Comparison of ENCODE assay signal across 16 mouse cellular contexts in genomic region chr1:189923871-189924568, GRCm38 (mm10). TPM values are rescaled to one million over a fixed set of nuclear protein-coding genes. Genes with fewer than 3 reads are reported as not detected.
DNase-seq lines count a peak whose midpoint lies in the region; ATAC-seq and TF ChIP-seq lines count a peak whose summit lies in the region.
"Had no signal": no experiment of that assay in that cellular context is flagged by ENCODE, and none has a peak within 500 bp of the region (broad histone marks: within the 10 kb centered on the region; RNA-seq: fewer than 3 reads in every experiment).

No protein-coding gene starts in this region.

- peak overlapping the region; percentile 2 to 14; a peak in 1 of 4 replicates for H3K4me3 ChIP-seq in ES-E14 (ENCODE audit: insufficient read depth in 1 of 2, low read depth in 1 of 2, low read length in 2 of 2, poor library complexity in 1 of 2, severe bottlenecking in 1 of 2)
- 0 out of 2 replicates have a peak overlapping the region, but pooled peaks have one; percentile 24 for H3K4me3 ChIP-seq in heart, embryonic 13.5 days
- H3K4me3 ChIP-seq in myocyte: no peak overlapping the region
- H3K4me3 ChIP-seq in forebrain, postnatal 0 days (ENCODE audit: low read depth, low read length): no peak overlapping the region
- H3K4me3 ChIP-seq: erythroblast, embryonic 14.5 days; limb, embryonic 15.5 days; neural tube, embryonic 15.5 days had no signal

- no peak for ATAC-seq in heart, embryonic 13.5 days (ENCODE audit: extremely low read depth, insufficient number of reproducible peaks, low FRiP score, low TSS enrichment)
- no peak for ATAC-seq in forebrain, postnatal 0 days

- in situ Hi-C loops in ES-E14 (cut with MboI; ENCODE audit: low sequenced_read_pairs in 2 of 2, unreplicated experiment in 2 of 2): no loop called here

- no peaks in the 10 kb centered on the region for H3K36me3 ChIP-seq in ES-E14 (ENCODE audit: control insufficient read depth, insufficient read depth, low read length, poor library complexity, severe bottlenecking)
- H3K36me3 ChIP-seq in heart, embryonic 13.5 days: no peaks in the 10 kb centered on the region
- H3K36me3 ChIP-seq in myocyte (ENCODE audit: control insufficient read depth, insufficient read depth): no peaks in the 10 kb centered on the region
- no peaks in the 10 kb centered on the region for H3K36me3 ChIP-seq in forebrain, postnatal 0 days (ENCODE audit: insufficient read depth)
- H3K36me3 ChIP-seq: limb, embryonic 15.5 days; neural tube, embryonic 15.5 days had no signal

- no peak overlapping the region for H3ac ChIP-seq in myocyte (ENCODE audit: control insufficient read depth, insufficient read length)

- H3K79me2 ChIP-seq in myocyte (ENCODE audit: control insufficient read depth, insufficient read depth): peaks cover 24% of the 10 kb centered on the region

- peaks cover 2 to 12% of the 10 kb centered on the region in 2 experiments; a peak in 2 of 4 replicates for H3K4me1 ChIP-seq in ES-E14 (ENCODE audit: control insufficient read depth in 2 of 2, insufficient read depth in 2 of 2, low read length in 2 of 2, poor library complexity in 1 of 2)
- H3K4me1 ChIP-seq in heart, embryonic 13.5 days: peaks cover 75% of the 10 kb centered on the region
- H3K4me1 ChIP-seq in forebrain, postnatal 0 days (ENCODE audit: insufficient read depth): peaks cover 10% of the 10 kb centered on the region; the same call in 1 of the 2 replicates

- H3K4me2 ChIP-seq in heart, embryonic 13.5 days: peak overlapping the region; percentile 58
- peak overlapping the region; percentile 70 for H3K4me2 ChIP-seq in myocyte (ENCODE audit: low read depth)
- H3K4me2 ChIP-seq in forebrain, postnatal 0 days (ENCODE audit: low read depth): no peak overlapping the region
- H3K4me2 ChIP-seq: limb, embryonic 15.5 days; lung, embryonic 14.5 days; neural tube, embryonic 15.5 days had no signal

- WGBS in heart, embryonic 13.5 days: 30% methylated on average over 22 of the region's 22 CpGs
- WGBS in forebrain, postnatal 0 days: 82% methylated on average over 22 of the region's 22 CpGs

- H3K27ac ChIP-seq in ES-E14 (ENCODE audit: insufficient read depth, low read depth, low read length, poor library complexity, severe bottlenecking): no peak overlapping the region
- H3K27ac ChIP-seq in heart, embryonic 13.5 days (replicated peaks): peak overlapping the region; percentile 98
- H3K27ac ChIP-seq in forebrain, postnatal 0 days (ENCODE audit: low read depth, low read length): no peak overlapping the region
- H3K27ac ChIP-seq: limb, embryonic 15.5 days; neural tube, embryonic 15.5 days had no signal

- H3K27me3 ChIP-seq in heart, embryonic 13.5 days (replicated peaks): no peaks in the 10 kb centered on the region
- no peaks in the 10 kb centered on the region for H3K27me3 ChIP-seq in myocyte (ENCODE audit: control insufficient read depth, insufficient read depth, insufficient read length)
- H3K27me3 ChIP-seq in forebrain, postnatal 0 days (ENCODE audit: insufficient read depth, low read length): no peaks in the 10 kb centered on the region
- H3K27me3 ChIP-seq: limb, embryonic 15.5 days had no signal

- TF ChIP-seq POLR2A in myocyte (IDR thresholded peaks at IDR 0.05; ENCODE audit: insufficient read length, low read depth): no peak

- peak overlapping the region; percentile 41; the same call in 1 of the 2 replicates for H3K9ac ChIP-seq in ES-E14 (ENCODE audit: insufficient read depth, low read depth, low read length, poor library complexity, severe bottlenecking)
- peak overlapping the region; percentile 73 for H3K9ac ChIP-seq in heart, embryonic 13.5 days
- H3K9ac ChIP-seq in forebrain, postnatal 0 days: no peak overlapping the region
- H3K9ac ChIP-seq: limb, embryonic 15.5 days; lung, embryonic 14.5 days; neural tube, embryonic 15.5 days had no signal

- H3K9me3 ChIP-seq in ES-E14 (ENCODE audit: control insufficient read depth, insufficient read depth, low read depth, low read length): no peaks in the 10 kb centered on the region
- H3K9me3 ChIP-seq in heart, embryonic 13.5 days: no peaks in the 10 kb centered on the region
- H3K9me3 ChIP-seq in forebrain, postnatal 0 days (ENCODE audit: low read length): no peaks in the 10 kb centered on the region
- H3K9me3 ChIP-seq: limb, embryonic 15.5 days; neural tube, embryonic 15.5 days had no signal

- no peak for TF ChIP-seq CTCF in forebrain, postnatal 0 days (IDR thresholded peaks at IDR 0.05; ENCODE audit: low read depth)

- peak; percentile 53 for DNase-seq in ES-E14 (ENCODE audit: low read depth, low spot score)
- peak; percentile 83 for DNase-seq in gastrocnemius, postnatal 25 days
- DNase-seq in cerebellum, postnatal 10 days: no peak
- no peak for DNase-seq in forebrain, postnatal 0 days
- DNase-seq in layer of hippocampus, adult 18-20 months (ENCODE audit: low spot score in 2 of 2): no peak
- DNase-seq: adrenal gland, adult 2 months; cerebellum, adult 8-10 months; embryo, embryonic 11 days; kidney, adult 11 months; kidney, postnatal 14 days; lung, embryonic 14.5 days had no signal

TF ChIP-seq in ES-E14, 5 proteins besides CTCF, POLR2A, EP300 and RAD21:
- no peak for TF ChIP-seq MAFK (IDR thresholded peaks at IDR 0.05; ENCODE audit: insufficient read depth, low read depth, low read length)
- TF ChIP-seq HCFC1 (IDR thresholded peaks at IDR 0.05; ENCODE audit: borderline replicate concordance, insufficient read depth, low read length): no peak
- no peak for TF ChIP-seq CHD2 (IDR thresholded peaks at IDR 0.05; ENCODE audit: low read depth, low read length)
- no peak for TF ChIP-seq ZNF384 (IDR thresholded peaks at IDR 0.05; ENCODE audit: low read depth, low read length)
- TF ChIP-seq ZC3H11A (IDR thresholded peaks at IDR 0.05; ENCODE audit: borderline replicate concordance, low read depth, low read length): no peak

TF ChIP-seq in myocyte, 11 proteins besides CTCF, POLR2A, EP300 and RAD21:
- TF ChIP-seq MYOG (IDR thresholded peaks at IDR 0.05; ENCODE audit: control insufficient read depth in 1 of 3, insufficient read depth in 1 of 3, insufficient read length in 2 of 3, low read depth in 2 of 3): peak in 1 of 3 experiments; percentile 45
- no peak for TF ChIP-seq E2F4 (IDR thresholded peaks at IDR 0.05; ENCODE audit: insufficient read depth)
- 0 out of 2 replicates have a peak, but pooled peaks have one; percentile 18 for TF ChIP-seq CEBPB (IDR thresholded peaks at IDR 0.05; ENCODE audit: insufficient read depth, poor library complexity, severe bottlenecking)
- TF ChIP-seq MYOD1 (IDR thresholded peaks at IDR 0.05; ENCODE audit: control insufficient read depth in 1 of 3, insufficient read length in 2 of 3, low read depth in 2 of 3): peak in 1 of 3 experiments; percentile 46
TF ChIP-seq in myocyte: peak in this region for 3.

RNA-seq across cellular contexts. Expression of gene Smyd2, which starts 1.9 kb away (rescaled TPM):
- 50.4 and 64.4 TPM in 2 replicates for total RNA-seq in ES-E14 (2012; rRNA removed)
- 100 to 1,000 TPM; 124 to 197 TPM for total RNA-seq in gastrocnemius, postnatal 25 days (2021)
- polyA plus RNA-seq in heart, embryonic 13.5 days (2015; fragmentation: Nextera tagmentation; extraction: Ambion mirVana): 187 and 209 TPM in 2 replicates
- polyA plus RNA-seq in myocyte (2012; fragmentation: generic; extraction: Trizol): 57.7 TPM
- 75.9 and 87.2 TPM in 2 replicates for total RNA-seq in forebrain, postnatal 0 days (2014; rRNA removed)
- polyA plus RNA-seq in forebrain, postnatal 0 days (2015; fragmentation: Nextera tagmentation; extraction: Ambion mirVana): 109 and 116 TPM in 2 replicates
- 10 to 100 TPM; 74.3 to 80.3 TPM for total RNA-seq in layer of hippocampus, adult 18-20 months (2021)

Comparison
In these comparisons a context has a peak if more than half of its experiments do, and no peak if none do; other contexts are left out.
1. DNase-seq: peak in ES-E14 (single experiment) and gastrocnemius, postnatal 25 days (single experiment); none in cerebellum, postnatal 10 days (0 of 2), forebrain, postnatal 0 days (single experiment) and layer of hippocampus, adult 18-20 months (0 of 2).
2. H3K4me3 ChIP-seq: peak in ES-E14 (2 of 2) and heart, embryonic 13.5 days (single experiment); none in myocyte (single experiment) and forebrain, postnatal 0 days (single experiment).